Mouse (Mus musculus): Measurements from ENCODE around the gene Phospho2. TPM values are rescaled to one million over a fixed set of nuclear protein-coding genes. Genes with fewer than 3 reads are reported as not detected.
"Not testable (repeated sequence)": the region's sequence is repeated elsewhere in the genome, so short reads cannot be mapped to it uniquely, and the experiment has no call there.

The Phospho2 gene
- total and polyA plus RNA-seq, 3 experiments, result 11.1 to 20.1 (median 14.4) TPM

DNA sequence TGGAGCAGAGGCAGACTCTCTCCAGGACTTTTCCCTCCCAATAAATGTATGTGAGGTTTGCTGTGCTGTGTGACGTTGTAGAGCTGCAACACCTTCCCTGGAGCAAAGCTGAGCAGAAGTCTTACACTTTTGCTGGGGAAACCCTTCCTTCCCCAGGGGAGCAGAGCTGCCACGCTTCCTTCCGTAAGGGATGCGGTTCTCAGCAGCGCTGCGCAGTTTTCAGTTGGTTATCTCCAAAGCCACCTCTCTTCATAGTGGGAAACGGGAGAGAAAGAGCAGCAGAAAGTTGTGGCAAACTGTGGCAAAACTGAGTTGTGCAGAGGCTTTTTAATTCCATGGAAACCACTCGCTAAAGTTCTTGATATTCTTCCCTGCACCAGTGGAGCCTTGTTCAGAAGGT lies 14.3 kb downstream of the Phospho2 start:
- in situ Hi-C loops (cut with MboI; ENCODE audit: low pct_ligation_motif_present, low pct_unique_long_range_greater_than_20kb, low sequenced_read_pairs) (no loop called here), dilution Hi-C loops (cut with MboI; ENCODE audit: extremely low pct_ligation_motif_present, extremely low pct_unique_long_range_greater_than_20kb, low sequenced_read_pairs) (no loop called here)
- no peaks in the 10 kb centered on the region for H3K27me3 ChIP-seq (replicated peaks)
- no peak overlapping the region for H3K9ac ChIP-seq (ENCODE audit: insufficient read depth, low read depth)
- no peaks in the 10 kb centered on the region for H3K36me3 ChIP-seq (replicated peaks in 1 of 2; ENCODE audit: control insufficient read depth in 1 of 2, insufficient read depth in 1 of 2, low read length in 1 of 2)
- DNase-seq (ENCODE audit: extremely low read depth), result no peak
- no peak overlapping the region for H3K4me2 ChIP-seq (ENCODE audit: insufficient read depth, low read depth, poor library complexity, severe bottlenecking)
- no peaks in the 10 kb centered on the region for H3K79me2 ChIP-seq (replicated peaks; ENCODE audit: control insufficient read depth, extremely low read depth, insufficient read depth, poor library complexity, severe bottlenecking)
- TF ChIP-seq JUND (conservative IDR thresholded peaks at IDR 0.05; ENCODE audit: low read depth, low read length) (no peak), MXI1 (IDR thresholded peaks at IDR 0.05; ENCODE audit: low read depth, low read length) (no peak), GABPA (IDR thresholded peaks at IDR 0.05; ENCODE audit: insufficient replicate concordance, low read depth, low read length) (no peak)
- H3K9me3 ChIP-seq (replicated peaks; ENCODE audit: low read length), result no peaks in the 10 kb centered on the region
- peaks cover 4 to 13% of the 10 kb centered on the region in 2 experiments for H3K4me1 ChIP-seq (ENCODE audit: control insufficient read depth in 1 of 2, insufficient read depth in 2 of 2)
- H3K27ac ChIP-seq (ENCODE audit: insufficient read depth, low read depth), result no peak overlapping the region
- no peak overlapping the region for H3K4me3 ChIP-seq (replicated peaks in 1 of 3; ENCODE audit: low read depth in 2 of 3, low read length in 2 of 3, poor library complexity in 1 of 3)

- DNase-seq (ENCODE audit: extremely low read depth); H3K9ac ChIP-seq (ENCODE audit: insufficient read depth, low read depth); dilution Hi-C loops (cut with MboI; ENCODE audit: extremely low pct_ligation_motif_present, extremely low pct_unique_long_range_greater_than_20kb, low sequenced_read_pairs); in situ Hi-C loops (cut with MboI; ENCODE audit: low pct_ligation_motif_present, low pct_unique_long_range_greater_than_20kb, low sequenced_read_pairs); H3K27me3 ChIP-seq (replicated peaks); H3K27ac ChIP-seq (ENCODE audit: insufficient read depth, low read depth); H3K4me2 ChIP-seq (ENCODE audit: insufficient read depth, low read depth, poor library complexity, severe bottlenecking); H3K79me2 ChIP-seq (replicated peaks; ENCODE audit: control insufficient read depth, extremely low read depth, insufficient read depth, poor library complexity, severe bottlenecking); H3K9me3 ChIP-seq (replicated peaks; ENCODE audit: low read length); H3K36me3 ChIP-seq (replicated peaks in 1 of 2; ENCODE audit: control insufficient read depth in 1 of 2, insufficient read depth in 1 of 2, low read length in 1 of 2); H3K4me3 ChIP-seq (replicated peaks in 1 of 3; ENCODE audit: low read depth in 2 of 3, low read length in 2 of 3, poor library complexity in 1 of 3): not testable (repeated sequence)
- peaks cover 4 to 13% of the 10 kb centered on the region in 2 experiments for H3K4me1 ChIP-seq (ENCODE audit: control insufficient read depth in 1 of 2, insufficient read depth in 2 of 2)
Observed at GRCm38 (mm10) chr2:69804663-69805062, 15.2 kb downstream of the Phospho2 start.

- TF ChIP-seq ZKSCAN1 (IDR thresholded peaks at IDR 0.05; ENCODE audit: borderline replicate concordance, low read depth, low read length), result no peak
- TF ChIP-seq ETS1 (conservative IDR thresholded peaks at IDR 0.05; ENCODE audit: low read depth, low read length), result no peak
- no peak for TF ChIP-seq TBP (conservative IDR thresholded peaks at IDR 0.05; ENCODE audit: low read depth, low read length)
- no peak for TF ChIP-seq NELFE (IDR thresholded peaks at IDR 0.05; ENCODE audit: low read depth, low read length)
- TF ChIP-seq IRF4 (IDR thresholded peaks at IDR 0.05; ENCODE audit: low read depth, low read length), result no peak
- no peak for TF ChIP-seq MAX (IDR thresholded peaks at IDR 0.05; ENCODE audit: low read length)
- no peak for TF ChIP-seq E2F4 (IDR thresholded peaks at IDR 0.05; ENCODE audit: insufficient replicate concordance, low read depth, low read length)
- TF ChIP-seq MAZ (IDR thresholded peaks at IDR 0.05; ENCODE audit: low read depth, low read length), result no peak
- TF ChIP-seq NRF1 (IDR thresholded peaks at IDR 0.05; ENCODE audit: low read depth, low read length), result no peak
- TF ChIP-seq ELF1 (IDR thresholded peaks at IDR 0.05; ENCODE audit: low read depth, low read length), result no peak
- TF ChIP-seq PAX5 (IDR thresholded peaks at IDR 0.05; ENCODE audit: low read length), result no peak
- no peak for TF ChIP-seq CTCF (conservative IDR thresholded peaks at IDR 0.05 in 1 of 2, IDR thresholded peaks at IDR 0.05 in 1 of 2; ENCODE audit: low read depth in 2 of 2, low read length in 2 of 2)
- no peak for TF ChIP-seq BHLHE40 (IDR thresholded peaks at IDR 0.05; ENCODE audit: low read depth, low read length)
- no peak for TF ChIP-seq MYC (IDR thresholded peaks at IDR 0.05; ENCODE audit: low read depth, low read length)
- TF ChIP-seq SMC3 (IDR thresholded peaks at IDR 0.05; ENCODE audit: low read depth, low read length), result no peak
- TF ChIP-seq UBTF (IDR thresholded peaks at IDR 0.05; ENCODE audit: low read depth, low read length), result no peak
- TF ChIP-seq RAD21 (IDR thresholded peaks at IDR 0.05; ENCODE audit: low read depth, low read length), result no peak
- no peaks in the 10 kb centered on the region for H3K79me2 ChIP-seq (replicated peaks; ENCODE audit: control insufficient read depth, extremely low read depth, insufficient read depth, poor library complexity, severe bottlenecking)
- H3K9ac ChIP-seq (ENCODE audit: insufficient read depth, low read depth), result no peak overlapping the region
- peaks cover 3% of the 10 kb centered on the region for H3K9me3 ChIP-seq (replicated peaks; ENCODE audit: low read length)
- H3K27me3 ChIP-seq (replicated peaks), result peaks cover 2% of the 10 kb centered on the region
- no peak for DNase-seq (ENCODE audit: extremely low read depth)
- H3K27ac ChIP-seq (ENCODE audit: insufficient read depth, low read depth), result no peak overlapping the region
- no peak overlapping the region for H3K4me3 ChIP-seq (replicated peaks in 1 of 3; ENCODE audit: low read depth in 2 of 3, low read length in 2 of 3, poor library complexity in 1 of 3)
- dilution Hi-C loops (cut with MboI; ENCODE audit: extremely low pct_ligation_motif_present, extremely low pct_unique_long_range_greater_than_20kb, low sequenced_read_pairs) (no loop called here), in situ Hi-C loops (cut with MboI; ENCODE audit: low pct_ligation_motif_present, low pct_unique_long_range_greater_than_20kb, low sequenced_read_pairs) (no loop called here)
- no peaks in the 10 kb centered on the region for H3K36me3 ChIP-seq (replicated peaks in 1 of 2; ENCODE audit: control insufficient read depth in 1 of 2, insufficient read depth in 1 of 2, low read length in 1 of 2)
- no peaks in the 10 kb centered on the region for H3K4me1 ChIP-seq (ENCODE audit: control insufficient read depth in 1 of 2, insufficient read depth in 2 of 2)
- H3K4me2 ChIP-seq (ENCODE audit: insufficient read depth, low read depth, poor library complexity, severe bottlenecking), result no peak overlapping the region
Observed at GRCm38 (mm10) chr2:69810169-69810568, 20.7 kb downstream of the Phospho2 start.

GRCm38 (mm10) chr2:69811349-69811748 lies 21.9 kb downstream of the Phospho2 start:
- H3K36me3 ChIP-seq (replicated peaks in 1 of 2; ENCODE audit: control insufficient read depth in 1 of 2, insufficient read depth in 1 of 2, low read length in 1 of 2); H3K4me3 ChIP-seq (replicated peaks in 1 of 3; ENCODE audit: low read depth in 2 of 3, low read length in 2 of 3, poor library complexity in 1 of 3); H3K27me3 ChIP-seq (replicated peaks); H3K4me2 ChIP-seq (ENCODE audit: insufficient read depth, low read depth, poor library complexity, severe bottlenecking); dilution Hi-C loops (cut with MboI; ENCODE audit: extremely low pct_ligation_motif_present, extremely low pct_unique_long_range_greater_than_20kb, low sequenced_read_pairs); DNase-seq (ENCODE audit: extremely low read depth); H3K27ac ChIP-seq (ENCODE audit: insufficient read depth, low read depth); H3K4me1 ChIP-seq (ENCODE audit: control insufficient read depth in 1 of 2, insufficient read depth in 2 of 2); H3K9me3 ChIP-seq (replicated peaks; ENCODE audit: low read length); H3K9ac ChIP-seq (ENCODE audit: insufficient read depth, low read depth); H3K79me2 ChIP-seq (replicated peaks; ENCODE audit: control insufficient read depth, extremely low read depth, insufficient read depth, poor library complexity, severe bottlenecking); in situ Hi-C loops (cut with MboI; ENCODE audit: low pct_ligation_motif_present, low pct_unique_long_range_greater_than_20kb, low sequenced_read_pairs): not testable (repeated sequence)

All from CH12.LX (cell line).